Mouse (Mus musculus) mouse trophoblast stem cell (cell line): ENCODE measurements around the gene Olfr152.

Experiments
- in situ Hi-C, 2 experiments: fragments of 300-500 bp; cut with MseI, MboI; formaldehyde crosslinking; loops; 2 replicates in 1 of 2; 3 replicates in 1 of 2; pipeline ENCODE4 v1.15.1; 2025

Gene Olfr152

GRCm38 (mm10) chr2:87779183-87779582 is at the start of gene Olfr152:
Gene Olfr152, plus strand, starts transcription at chr2:87779483.
- in situ Hi-C loops: no loop called here

GRCm38 (mm10) chr2:87739878-87740277 is 39.4 kb upstream of the Olfr152 start, which contains the start of gene Olfr1138:
Gene Olfr1138, minus strand, starts transcription at chr2:87739978.
- in situ Hi-C loops: no loop called here

GRCm38 (mm10) chr2:87743452-87743851 is 35.8 kb upstream of the Olfr152 start, which contains the start of gene Olfr1140:
Gene Olfr1140, plus strand, starts transcription at chr2:87743752.
- in situ Hi-C loops: no loop called here

- in situ Hi-C loops: no loop called here
These were observed 25.4 kb upstream of the Olfr152 start, which contains the start of gene Olfr1141 for GRCm38 (mm10) chr2:87753891-87754290. Gene Olfr1141, minus strand, starts transcription at chr2:87753991.

GRCm38 (mm10) chr2:87776143-87776542 is 3.1 kb upstream of the Olfr152 start:
- in situ Hi-C loops: no loop called here

GRCm38 (mm10) chr2:87800292-87800691 is 21.0 kb downstream of the Olfr152 start, which contains the start of gene Olfr1143:
Gene Olfr1143, plus strand, starts transcription at chr2:87800592.
- in situ Hi-C loops: no loop called here

- in situ Hi-C loops: no loop called here
These were observed 30.2 kb downstream of the Olfr152 start, which contains the start of gene Olfr1145 for GRCm38 (mm10) chr2:87809522-87809921. Gene Olfr1145, plus strand, starts transcription at chr2:87809822.

- in situ Hi-C loops: no loop called here
These were observed 51.0 kb downstream of the Olfr152 start, which contains the start of gene Olfr1148 for GRCm38 (mm10) chr2:87830233-87830632. Gene Olfr1148, plus strand, starts transcription at chr2:87830533.
